Mouse (Mus musculus) ES-E14 (cell line): ENCODE measurements around the gene Tmem240. TPM values are rescaled to one million over a fixed set of nuclear protein-coding genes. Genes with fewer than 3 reads are reported as not detected.

Experiments
- DNase-seq: peaks from one replicate; pipeline ENCODE4 v3.0.0-alpha.2; 2013; ENCODE audit warnings: low read depth, low spot score
- H3K27ac ChIP-seq: 2 replicates; pipeline ENCODE4 v1.5.1; 2012; ENCODE audit warnings: low read depth, mild to moderate bottlenecking, low read length, moderate library complexity, mixed read lengths; ENCODE audit not compliant: poor library complexity, insufficient read depth, severe bottlenecking
- H3K36me3 ChIP-seq: 2 replicates; pipeline ENCODE4 v1.6.1; 2012; ENCODE audit warnings: mild to moderate bottlenecking, low read length, moderate library complexity, mixed read lengths; ENCODE audit not compliant: control insufficient read depth, poor library complexity, insufficient read depth, severe bottlenecking
- H3K4me1 ChIP-seq, 2 experiments: fragments of 150-350 bp in 1 of 2; sonication (generic) in 1 of 2; 2 replicates each; pipeline ENCODE4 v1.6.1; 2012; ENCODE audit warnings: low read length in 2 of 2, mild to moderate bottlenecking in 1 of 2, mixed read lengths in 1 of 2; ENCODE audit not compliant: control insufficient read depth in 2 of 2, insufficient read depth in 2 of 2, poor library complexity in 1 of 2
- H3K4me3 ChIP-seq, 2 experiments: fragments of 150-350 bp in 1 of 2; sonication (generic) in 1 of 2; 2 replicates each; pipeline ENCODE4 v1.5.1; 2012; ENCODE audit warnings: low read length in 2 of 2, low read depth in 1 of 2, mild to moderate bottlenecking in 1 of 2, mixed read lengths in 1 of 2; ENCODE audit not compliant: insufficient read depth in 1 of 2, poor library complexity in 1 of 2, severe bottlenecking in 1 of 2
- H3K9ac ChIP-seq: 2 replicates; pipeline ENCODE4 v1.6.1; 2012; ENCODE audit warnings: low read depth, mild to moderate bottlenecking, low read length, mixed read lengths; ENCODE audit not compliant: poor library complexity, insufficient read depth, severe bottlenecking
- H3K9me3 ChIP-seq: fragments of 150-350 bp; sonication (generic); 2 replicates; pipeline ENCODE4 v1.6.1; 2012; ENCODE audit warnings: low read depth, mild to moderate bottlenecking, low read length; ENCODE audit not compliant: control insufficient read depth, insufficient read depth
- CHD2 ChIP-seq: IDR thresholded peaks from 2 replicates; pipeline ENCODE4 v1.6.1; 2014; ENCODE audit warnings: mild to moderate bottlenecking, low read depth, low read length, inconsistent platforms
- HCFC1 ChIP-seq: IDR thresholded peaks from 2 replicates; pipeline ENCODE4 v1.6.1; 2012; ENCODE audit warnings: low read length, inconsistent platforms, borderline replicate concordance; ENCODE audit not compliant: insufficient read depth
- MAFK ChIP-seq: IDR thresholded peaks from 2 replicates; pipeline ENCODE4 v1.6.1; 2014; ENCODE audit warnings: mild to moderate bottlenecking, low read depth, low read length, inconsistent platforms; ENCODE audit not compliant: insufficient read depth
- ZC3H11A ChIP-seq: IDR thresholded peaks from 2 replicates; pipeline ENCODE4 v1.6.1; 2012; ENCODE audit warnings: low read depth, mild to moderate bottlenecking, inconsistent platforms, low read length, borderline replicate concordance
- ZNF384 ChIP-seq: IDR thresholded peaks from 2 replicates; pipeline ENCODE4 v1.6.1; 2012; ENCODE audit warnings: low read depth, low read length, inconsistent platforms
- in situ Hi-C, 2 experiments: fragments of 600-800 bp; cut with MboI; formaldehyde crosslinking; loops; one replicate each; pipeline ENCODE4 v1.15.1; 2025; ENCODE audit warnings: low sequenced_read_pairs in 2 of 2, inconsistent platforms in 1 of 2; ENCODE audit not compliant: unreplicated experiment in 2 of 2
- total RNA-seq: library from RNA; depleted of rRNA; stranded (reverse); fragments of 300-350 nt; gene quantifications from 2 replicates; pipeline ENCODE4 v1.2.3, GENCODE M21; 2012

Tmem240 gene
- total RNA-seq, 1 experiment, result 0.22 TPM

DNA sequence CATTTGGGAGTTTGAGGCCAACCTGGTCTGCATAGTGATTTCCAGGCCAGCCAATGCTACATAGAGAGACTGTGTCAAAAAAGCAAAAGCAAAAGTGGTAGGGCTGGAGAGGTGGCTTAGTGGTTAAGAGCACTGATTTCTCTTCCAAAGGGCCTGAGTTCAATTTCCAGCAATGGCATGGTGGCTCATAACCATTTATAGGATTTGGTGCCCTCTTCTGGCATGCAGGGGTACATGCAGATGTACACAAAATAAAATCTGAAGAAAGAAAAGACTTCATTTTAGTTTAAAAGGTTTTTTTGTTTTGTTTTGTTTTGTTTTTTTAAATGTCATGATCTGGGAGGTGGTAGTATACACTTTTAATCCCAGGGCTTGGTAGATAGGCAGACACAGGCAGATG is 34.2 kb upstream of the Tmem240 start:
- no peak for TF ChIP-seq ZNF384
- TF ChIP-seq ZC3H11A, result peak; percentile 56; the same call in 1 of the 2 replicates
- peaks cover 0 to 17% of the 10 kb centered on the region in 2 experiments; a peak in 1 of 4 replicates for H3K4me1 ChIP-seq
- no peak overlapping the region for H3K27ac ChIP-seq
- H3K36me3 ChIP-seq, result peaks cover 3% of the 10 kb centered on the region; the same call in 1 of the 2 replicates
- H3K4me3 ChIP-seq, result no peak overlapping the region
- in situ Hi-C loops, result no loop called here
- DNase-seq, result peak; percentile 31
- H3K9ac ChIP-seq, result no peak overlapping the region
- H3K9me3 ChIP-seq, result no peaks in the 10 kb centered on the region

- TF ChIP-seq ZNF384, result no peak
- TF ChIP-seq ZC3H11A, result no peak
- no peak for TF ChIP-seq MAFK
- TF ChIP-seq HCFC1, result no peak
- no peak for TF ChIP-seq CHD2
- H3K27ac ChIP-seq, result no peak overlapping the region
- peak overlapping the region; percentile 4; the same call in 1 of the 2 replicates for H3K9ac ChIP-seq
These were observed 31.1 kb upstream of the Tmem240 start for GRCm38 (mm10) chr4:155703425-155703929.

GRCm38 (mm10) chr4:155704721-155705591 is 29.6 kb upstream of the Tmem240 start, which contains the start of gene Ssu72:
TSS of gene Ssu72 (plus strand) at chr4:155704800.
- no peak for TF ChIP-seq MAFK
- TF ChIP-seq ZC3H11A, result peak; percentile 44; the same call in 1 of the 2 replicates
- TF ChIP-seq ZNF384, result no peak
- peak; percentile 85 for TF ChIP-seq HCFC1
- no peak for TF ChIP-seq CHD2
- Histone ChIP-seq H3K9ac (peak within 1 kb of the TSS; percentile 97), H3K27ac (peak within 1 kb of the TSS; percentile 97), H3K9me3 (no peaks in the 10 kb centered on the region), H3K4me1 (peaks cover 8 to 9% of the 10 kb centered on the region in 2 experiments; a peak in 3 of 4 replicates), H3K4me3 (peak within 1 kb of the TSS; percentile 89 to 99), H3K36me3 (no peaks in the 10 kb centered on the region)
- DNase-seq, result peak; percentile 96
- in situ Hi-C loops, result no loop called here

More at GRCm38 (mm10) chr4:155703425-155703929, 31.1 kb upstream of the Tmem240 start:
- in situ Hi-C loops, result no loop called here
- Histone ChIP-seq H3K4me3 (peak overlapping the region in 1 of 2 experiments; percentile 89; a peak in 1 of 4 replicates), H3K4me1 (peaks cover 5 to 8% of the 10 kb centered on the region in 2 experiments; a peak in 3 of 4 replicates), H3K9me3 (no peaks in the 10 kb centered on the region), H3K36me3 (no peaks in the 10 kb centered on the region)
- DNase-seq, result no peak

DNA sequence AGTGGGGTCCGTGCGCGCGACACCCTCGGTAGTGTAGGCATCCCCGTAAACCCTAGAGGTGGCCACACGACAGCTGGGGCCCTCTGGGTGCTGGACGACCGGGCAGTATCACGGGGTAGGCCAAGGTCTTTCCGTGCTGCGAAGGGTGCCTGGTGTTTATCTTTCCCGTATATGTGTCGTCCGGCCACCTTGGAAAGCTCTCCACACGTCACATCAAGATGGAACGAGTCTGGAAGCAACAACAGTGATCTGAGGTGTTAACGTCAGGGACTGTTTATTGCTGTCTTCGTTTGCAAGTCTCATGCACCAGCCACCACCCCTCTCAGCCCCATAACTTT is 29.0 kb upstream of the Tmem240 start:
- H3K9ac ChIP-seq, result peak overlapping the region; percentile 97
- DNase-seq, result no peak
- in situ Hi-C loops, result no loop called here

More for the DNA sequence above, 29.0 kb upstream of the Tmem240 start:
- Histone ChIP-seq H3K9me3 (no peaks in the 10 kb centered on the region), H3K4me1 (peaks cover 8 to 9% of the 10 kb centered on the region in 2 experiments; a peak in 3 of 4 replicates), H3K27ac (peak overlapping the region; percentile 97), H3K36me3 (no peaks in the 10 kb centered on the region), H3K4me3 (peak overlapping the region; percentile 89 to 99)
- TF ChIP-seq ZNF384 (no peak), CHD2 (no peak), MAFK (no peak), ZC3H11A (no peak), HCFC1 (no peak)
